Mouse (Mus musculus): ENCODE data around the gene 4930556J24Rik.
"Not testable (repeated sequence)": the region's sequence is repeated elsewhere in the genome, so short reads cannot be mapped to it uniquely, and the experiment has no call there.

Gene 4930556J24Rik

DNA sequence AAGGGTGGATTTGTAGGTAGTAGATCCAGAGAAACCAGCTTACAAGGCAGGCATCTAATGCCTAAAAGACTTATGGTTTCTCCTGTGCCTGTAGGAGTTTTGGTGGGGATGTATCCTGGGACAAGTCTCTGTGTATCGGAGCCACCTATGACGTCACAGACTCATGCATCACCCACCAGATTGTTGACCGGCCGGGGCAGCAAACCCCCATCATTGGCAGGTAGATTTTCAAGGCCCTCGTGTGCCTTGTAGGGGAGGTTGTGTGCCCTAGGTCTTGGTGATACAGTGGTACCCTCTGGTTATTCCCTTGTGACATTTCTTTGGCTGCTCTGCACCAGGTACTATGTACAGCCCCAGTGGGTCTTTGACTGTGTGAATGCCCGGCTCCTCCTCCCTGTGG lies at the start of gene 4930556J24Rik:
4930556J24Rik (minus strand) TSS at position 101 of the 400 bp plus-strand sequence.
- no peak for DNase-seq (ENCODE audit: low read depth, low spot score)

DNA sequence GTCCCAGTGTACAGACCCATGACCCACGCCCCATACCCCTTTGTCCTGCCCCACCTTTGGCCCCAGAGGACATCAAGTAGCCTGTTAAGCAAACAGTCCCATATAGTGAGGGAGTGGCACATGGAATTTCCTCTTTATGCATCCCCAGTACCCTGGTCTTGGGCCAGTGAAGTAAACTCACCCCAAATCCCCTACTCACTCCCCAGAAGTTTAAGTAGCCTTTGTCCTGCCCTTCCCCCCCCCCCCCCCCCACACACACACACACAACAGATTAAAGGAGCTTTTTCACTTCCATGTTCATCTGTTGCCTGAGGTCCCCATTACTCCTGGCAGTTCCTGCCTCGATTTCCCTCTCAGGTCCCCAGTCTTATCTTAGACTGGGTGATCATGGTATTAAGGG lies 46.7 kb upstream of the 4930556J24Rik start:
- no peak for DNase-seq (ENCODE audit: low read depth, low spot score)

DNA sequence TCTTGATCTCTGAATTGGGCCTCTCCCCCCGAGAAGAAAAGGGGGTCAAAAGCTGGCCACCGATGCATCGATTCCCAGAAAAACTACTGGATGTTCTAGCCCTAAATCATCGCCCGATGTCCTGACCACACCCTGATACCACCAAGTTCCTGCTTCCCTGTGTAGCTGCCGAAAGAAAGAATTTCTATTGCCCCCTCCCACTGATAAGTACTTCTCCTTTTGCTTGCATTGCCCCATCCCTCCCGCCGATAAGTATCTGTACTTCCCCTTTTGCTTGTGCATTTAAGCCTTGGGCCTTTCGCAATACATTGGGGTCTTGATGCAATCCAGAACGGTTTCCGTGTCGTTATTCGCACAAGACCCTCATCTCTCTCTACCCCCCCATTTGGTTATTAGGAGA lies 45.5 kb upstream of the 4930556J24Rik start:
- DNase-seq (ENCODE audit: low read depth, low spot score) = not testable (repeated sequence)

DNA sequence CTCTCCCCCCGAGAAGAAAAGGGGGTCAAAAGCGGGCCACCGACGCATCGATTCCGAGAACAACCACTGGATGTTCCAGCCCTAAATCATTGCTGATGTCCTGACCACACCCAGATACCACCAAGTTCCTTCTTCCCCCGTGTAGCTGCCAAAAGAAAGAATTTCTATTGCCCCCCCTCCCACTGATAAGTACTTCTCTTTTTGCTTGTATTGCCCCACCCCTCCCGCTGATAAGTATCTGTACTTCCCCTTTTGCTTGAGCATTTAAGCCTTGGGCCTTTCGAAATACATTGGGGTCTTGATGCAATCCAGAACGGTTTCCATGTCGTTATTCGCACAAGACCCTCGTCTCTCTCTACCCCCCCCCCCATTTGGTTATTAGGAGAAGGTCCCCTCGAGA lies 39.2 kb upstream of the 4930556J24Rik start:
- DNase-seq (ENCODE audit: low read depth, low spot score) = not testable (repeated sequence)

DNA sequence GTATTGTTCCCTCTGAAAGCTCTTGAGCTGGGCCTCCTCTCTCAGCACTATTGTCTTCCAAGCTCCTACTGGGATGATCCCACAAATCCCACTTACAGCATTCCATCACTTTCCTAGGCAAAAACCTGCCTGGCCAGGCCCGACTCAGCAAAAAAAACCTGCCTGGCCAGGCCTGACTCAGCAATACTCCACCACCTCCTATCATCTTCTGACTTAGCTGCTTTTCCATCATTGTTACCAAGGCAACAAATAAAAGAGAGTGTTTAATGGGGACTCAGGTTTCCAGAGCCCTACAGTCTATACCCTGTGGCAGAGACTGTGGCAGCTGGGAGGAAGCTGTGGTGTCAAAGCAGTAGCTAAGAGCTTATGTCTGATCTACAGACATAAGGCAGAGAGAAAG lies 36.0 kb upstream of the 4930556J24Rik start:
- no peak for DNase-seq (ENCODE audit: low read depth, low spot score)

DNA sequence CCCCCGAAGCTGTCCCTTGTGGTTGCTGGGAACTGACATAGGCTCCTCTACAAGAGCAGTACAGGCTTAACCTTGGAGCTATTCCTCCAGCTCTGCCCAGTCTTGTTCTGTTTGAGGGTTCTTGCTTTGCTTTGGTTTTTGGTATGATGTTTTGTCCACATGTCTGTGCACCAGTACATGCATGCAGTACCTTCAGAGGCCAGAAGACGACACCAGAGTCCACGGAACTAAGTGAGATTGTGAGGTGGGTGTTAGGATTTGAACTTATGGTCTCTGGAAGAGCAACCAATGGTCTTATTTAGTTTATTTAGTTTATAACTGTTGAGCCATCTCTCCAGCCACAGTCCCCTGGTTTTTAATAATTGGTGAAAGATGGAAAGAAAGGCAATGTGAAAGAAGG lies 29.9 kb upstream of the 4930556J24Rik start:
- no peak for DNase-seq (ENCODE audit: low read depth, low spot score)

DNA sequence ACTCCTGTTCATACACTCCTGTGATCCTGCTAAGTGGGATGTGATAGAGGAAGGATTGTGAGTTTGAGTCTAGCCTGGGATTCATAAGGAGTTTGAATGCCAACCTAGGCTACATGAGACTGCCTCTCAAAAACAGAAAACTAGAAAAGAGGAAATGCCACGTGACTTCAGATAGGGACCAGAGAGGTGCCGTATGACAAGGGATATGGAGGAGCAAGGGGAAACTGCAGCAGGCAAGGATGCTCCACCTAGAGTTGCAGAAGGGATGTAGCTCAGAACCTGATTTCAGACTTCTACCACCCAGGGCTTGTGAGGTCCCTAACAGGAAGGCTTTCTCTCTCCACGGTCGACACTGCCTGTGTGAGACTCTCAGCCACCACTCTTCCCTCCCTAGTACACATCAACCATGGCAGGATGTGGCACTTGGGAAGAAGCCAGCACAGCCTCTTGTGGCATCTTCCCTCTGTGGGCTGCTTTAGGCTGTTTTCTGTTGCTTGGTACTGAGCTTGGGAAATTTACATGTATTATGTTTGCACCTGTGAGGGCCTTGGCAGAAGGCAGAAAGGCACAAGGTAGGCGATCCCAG lies 28.7 kb upstream of the 4930556J24Rik start:
- DNase-seq (ENCODE audit: low read depth, low spot score) = no peak

DNA sequence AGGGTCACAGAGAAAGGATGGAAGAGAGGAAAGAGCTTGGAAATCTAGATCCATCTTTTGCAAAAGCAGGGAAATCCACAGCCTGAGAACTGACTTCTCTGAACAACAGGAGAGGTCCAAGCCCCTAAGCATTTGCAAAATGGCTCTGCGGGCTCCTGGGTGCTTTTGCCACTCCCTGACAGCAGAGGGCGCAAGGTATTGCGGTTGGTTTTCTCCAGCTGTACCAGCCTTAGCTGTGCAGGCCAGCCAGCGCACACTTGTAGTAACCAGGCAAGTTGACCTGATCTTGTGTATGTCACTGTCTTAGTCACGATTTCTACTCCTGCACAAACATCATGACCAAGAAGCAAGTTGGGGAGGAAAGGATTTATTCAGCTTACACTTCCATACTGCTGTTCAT lies 25.0 kb upstream of the 4930556J24Rik start:
- peak; percentile 4 for DNase-seq (ENCODE audit: low read depth, low spot score)

DNA sequence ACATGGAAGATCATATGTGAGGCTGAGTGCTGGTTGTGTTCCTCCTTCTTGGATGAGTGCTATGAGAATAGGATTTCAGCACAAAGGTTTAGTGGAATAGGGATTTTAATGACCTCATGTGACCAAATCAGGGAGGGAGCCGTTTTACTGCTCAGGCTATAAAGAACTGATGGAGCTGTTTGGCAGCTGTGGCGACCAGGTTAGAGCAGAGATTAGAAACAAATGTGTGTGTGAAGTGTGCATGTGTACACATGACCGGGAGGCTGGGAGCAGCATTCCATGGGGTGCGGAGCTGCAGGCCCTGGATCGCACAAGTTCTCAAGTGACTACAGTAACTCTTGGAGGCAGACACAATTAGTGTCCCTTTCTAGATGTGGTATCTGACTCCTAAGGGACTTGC lies 23.0 kb upstream of the 4930556J24Rik start:
- DNase-seq (ENCODE audit: low read depth, low spot score) = no peak

DNA sequence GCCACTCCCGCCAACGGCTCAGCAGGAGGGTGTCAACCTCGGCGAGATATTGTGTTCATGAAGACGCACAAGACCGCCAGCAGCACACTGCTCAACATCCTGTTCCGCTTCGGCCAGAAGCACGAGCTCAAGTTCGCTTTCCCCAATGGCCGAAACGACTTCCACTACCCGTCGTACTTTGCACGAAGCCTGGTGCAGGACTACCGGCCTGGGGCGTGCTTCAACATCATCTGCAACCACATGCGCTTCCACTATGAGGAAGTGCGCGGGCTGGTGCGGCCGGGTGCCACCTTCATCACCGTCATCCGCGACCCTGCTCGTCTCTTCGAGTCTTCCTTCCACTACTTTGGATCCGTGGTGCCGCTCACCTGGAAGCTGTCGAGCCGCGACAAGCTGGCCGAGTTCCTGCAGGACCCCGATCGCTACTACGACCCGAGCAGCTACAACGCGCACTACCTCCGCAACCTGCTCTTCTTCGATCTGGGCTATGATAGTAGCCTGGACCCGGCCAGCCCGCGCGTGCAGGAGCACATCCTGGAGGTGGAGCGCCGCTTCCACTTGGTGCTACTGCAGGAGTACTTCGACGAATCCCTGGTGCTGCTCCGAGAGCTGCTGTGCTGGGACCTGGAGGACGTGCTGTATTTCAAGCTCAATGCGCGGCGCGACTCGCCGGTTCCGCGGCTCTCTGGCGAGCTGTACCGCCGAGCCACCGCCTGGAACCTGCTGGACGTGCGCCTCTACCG lies 21.6 kb upstream of the 4930556J24Rik start:
- no peak for DNase-seq (ENCODE audit: low read depth, low spot score)

DNA sequence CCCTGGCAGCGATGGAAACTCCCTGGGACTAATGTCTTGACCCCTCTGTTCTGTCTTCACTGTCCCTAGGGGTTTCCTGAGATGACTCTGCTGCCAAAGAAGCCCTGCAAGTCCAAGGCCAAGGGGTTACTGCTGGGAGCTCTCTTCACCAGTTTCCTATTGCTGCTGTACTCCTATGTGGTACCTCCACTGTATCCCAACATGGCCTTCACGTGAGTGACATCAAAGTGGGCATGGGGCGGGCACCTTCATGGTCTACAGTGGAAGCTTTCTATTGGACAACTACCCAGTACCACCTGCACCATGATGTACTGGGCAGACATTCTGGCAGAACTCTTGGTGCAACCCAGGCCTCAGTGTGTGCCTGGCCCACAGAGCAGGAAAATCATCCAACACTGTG lies 20.3 kb upstream of the 4930556J24Rik start:
- DNase-seq (ENCODE audit: low read depth, low spot score) = no peak

DNA sequence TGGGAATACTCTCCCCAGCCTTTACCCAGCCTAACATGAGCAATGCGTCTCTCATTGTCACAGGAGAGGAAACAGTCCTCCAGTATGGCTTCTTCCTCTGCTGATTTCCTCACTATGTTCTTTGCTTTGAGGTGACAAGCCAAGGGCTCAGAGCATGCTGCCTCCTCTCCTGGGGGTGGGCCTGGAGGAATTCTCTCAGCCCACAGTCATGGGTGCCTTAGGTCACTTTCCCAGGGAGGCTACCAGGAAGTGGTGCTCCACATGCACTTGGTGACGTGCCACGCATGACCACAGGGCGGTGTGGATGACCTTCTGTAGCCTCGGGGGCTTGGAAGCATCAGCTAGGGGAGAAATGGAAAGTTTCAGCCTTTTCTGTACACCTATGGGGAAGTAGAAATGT lies 18.9 kb upstream of the 4930556J24Rik start:
- no peak for DNase-seq (ENCODE audit: low read depth, low spot score)

DNA sequence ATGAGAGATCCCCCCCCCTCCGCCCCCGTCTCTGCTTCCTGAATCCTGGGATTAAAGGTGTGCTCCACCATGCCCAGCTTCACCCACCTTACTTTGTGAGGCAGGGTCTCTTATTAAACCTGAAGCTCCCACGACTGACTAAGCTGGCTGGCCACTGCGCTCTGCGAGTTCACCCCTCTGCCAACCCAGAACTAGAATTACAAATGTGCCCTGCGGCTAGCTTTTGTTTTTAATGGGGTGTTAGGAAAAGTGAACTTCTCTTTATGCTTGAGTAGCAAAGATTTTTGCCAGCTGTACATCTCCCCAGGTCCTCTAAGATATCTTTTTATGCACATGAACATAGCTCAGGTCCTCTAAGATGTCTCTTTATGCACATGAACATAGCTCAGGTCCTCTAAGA lies 17.3 kb upstream of the 4930556J24Rik start:
- DNase-seq (ENCODE audit: low read depth, low spot score) = no peak

DNA sequence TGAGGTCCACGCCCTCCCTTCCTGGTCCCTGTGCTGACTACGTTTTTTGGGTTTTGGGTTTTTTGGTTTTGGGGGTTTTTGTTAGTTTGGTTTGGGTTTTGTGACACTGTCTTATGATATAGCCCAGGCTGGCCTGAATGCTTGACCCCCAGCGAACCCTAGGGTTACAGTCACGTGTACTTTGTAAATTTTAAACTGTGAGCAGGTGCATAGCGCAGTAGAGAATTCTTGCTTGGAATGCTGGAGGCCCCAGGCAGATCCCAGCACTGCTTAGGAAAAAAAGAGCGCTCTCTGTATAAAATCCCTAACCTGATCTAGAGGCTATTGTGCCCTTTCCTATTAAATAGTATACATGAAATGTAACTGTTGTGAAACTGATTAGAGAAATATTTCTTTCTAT lies 16.6 kb upstream of the 4930556J24Rik start:
- no peak for DNase-seq (ENCODE audit: low read depth, low spot score)

DNA sequence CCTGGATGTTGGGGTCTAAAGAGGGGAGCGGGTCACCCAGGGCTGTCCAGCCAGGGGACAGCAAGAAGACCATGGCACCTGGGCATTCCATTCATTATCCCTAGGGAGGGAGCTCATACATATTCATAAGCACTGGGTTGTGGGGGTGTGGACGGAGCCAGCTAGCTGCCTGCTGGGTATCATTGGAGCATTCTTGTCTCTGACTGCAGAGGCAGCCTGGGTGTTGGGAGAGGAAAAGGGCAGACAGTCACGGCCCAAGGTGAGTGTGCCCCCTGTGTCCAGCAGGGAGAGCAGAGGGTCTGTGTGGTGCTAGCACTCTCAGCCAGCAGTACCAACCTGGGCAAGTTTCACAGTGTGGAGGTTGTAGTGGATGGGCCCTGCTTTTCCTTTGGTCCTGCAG lies 13.2 kb upstream of the 4930556J24Rik start:
- no peak for DNase-seq (ENCODE audit: low read depth, low spot score)

DNA sequence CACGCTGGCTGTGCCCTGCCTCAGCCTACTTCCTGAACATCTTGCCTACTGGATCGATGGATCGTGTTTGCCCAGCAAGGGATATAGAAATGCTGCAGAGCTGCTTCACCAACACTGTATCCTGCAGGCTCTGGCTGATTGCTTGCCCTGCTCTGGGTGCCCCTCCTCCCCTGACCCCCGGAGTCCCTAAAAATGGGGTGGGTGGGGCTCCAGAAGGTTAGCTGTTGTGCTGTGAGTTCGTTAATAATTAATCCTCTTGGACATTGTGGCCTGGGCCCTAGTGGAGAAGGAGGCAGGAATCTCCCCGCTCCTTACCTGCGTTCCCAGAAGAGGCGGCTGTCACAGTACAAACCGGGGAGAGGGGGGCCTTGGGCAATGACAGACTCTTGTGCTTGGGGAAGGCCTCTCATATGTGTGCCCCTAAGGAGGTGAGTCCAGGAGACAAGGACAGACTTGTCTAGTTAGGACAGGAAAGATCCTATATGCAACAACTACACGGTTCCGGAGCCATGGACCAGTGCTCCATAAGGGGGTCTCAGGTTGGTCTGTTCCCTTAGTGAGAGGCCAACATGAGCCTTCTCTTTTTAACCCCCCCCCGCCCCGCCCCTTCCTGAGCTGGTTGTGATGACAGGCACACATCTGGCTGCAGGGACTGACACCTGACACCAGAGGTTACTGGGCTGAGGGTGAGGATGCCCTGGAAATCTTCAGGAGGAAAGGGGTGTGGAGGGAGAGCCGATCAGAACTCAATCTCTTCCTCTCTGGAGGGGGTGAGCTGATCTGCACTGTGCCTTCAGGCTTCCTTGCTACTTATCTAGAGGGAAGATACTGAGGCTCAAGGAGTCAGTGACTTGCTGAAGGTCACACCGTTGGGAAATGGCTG lies 7.5 kb upstream of the 4930556J24Rik start:
- DNase-seq (ENCODE audit: low read depth, low spot score) = no peak

DNA sequence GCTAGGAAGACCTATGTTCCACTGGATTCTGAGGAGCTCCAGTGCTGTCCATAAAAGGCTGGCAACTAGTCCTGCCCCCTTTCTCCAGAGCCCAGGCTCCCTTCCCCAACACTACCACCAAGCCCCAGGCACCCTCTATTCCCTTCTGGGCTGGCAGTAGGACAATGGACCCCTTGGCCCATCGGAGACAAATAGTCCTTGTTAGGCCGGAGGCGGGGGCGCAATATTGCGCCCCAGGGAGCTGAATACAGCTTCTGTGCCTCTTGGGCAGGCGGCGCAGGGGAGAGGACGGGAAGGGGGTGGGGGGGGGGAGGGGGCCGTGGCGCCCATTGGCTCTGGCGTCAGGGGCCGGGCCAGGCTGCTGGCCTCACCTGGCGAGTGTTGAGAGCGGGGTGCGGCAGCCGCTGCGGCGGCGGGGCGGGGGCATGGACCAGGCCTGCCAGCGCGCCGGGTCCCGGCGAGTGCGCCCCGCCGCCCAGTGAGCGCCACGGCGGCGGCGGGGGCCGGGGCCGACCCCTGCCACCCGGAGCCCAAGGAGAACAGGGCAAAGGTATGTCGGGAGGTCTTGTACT lies 6.8 kb upstream of the 4930556J24Rik start, which contains the start of gene Gal3st1:
Gal3st1 (plus strand) TSS at position 346 of the 572 bp plus-strand sequence.
- DNase-seq (ENCODE audit: low read depth, low spot score) = no peak

DNA sequence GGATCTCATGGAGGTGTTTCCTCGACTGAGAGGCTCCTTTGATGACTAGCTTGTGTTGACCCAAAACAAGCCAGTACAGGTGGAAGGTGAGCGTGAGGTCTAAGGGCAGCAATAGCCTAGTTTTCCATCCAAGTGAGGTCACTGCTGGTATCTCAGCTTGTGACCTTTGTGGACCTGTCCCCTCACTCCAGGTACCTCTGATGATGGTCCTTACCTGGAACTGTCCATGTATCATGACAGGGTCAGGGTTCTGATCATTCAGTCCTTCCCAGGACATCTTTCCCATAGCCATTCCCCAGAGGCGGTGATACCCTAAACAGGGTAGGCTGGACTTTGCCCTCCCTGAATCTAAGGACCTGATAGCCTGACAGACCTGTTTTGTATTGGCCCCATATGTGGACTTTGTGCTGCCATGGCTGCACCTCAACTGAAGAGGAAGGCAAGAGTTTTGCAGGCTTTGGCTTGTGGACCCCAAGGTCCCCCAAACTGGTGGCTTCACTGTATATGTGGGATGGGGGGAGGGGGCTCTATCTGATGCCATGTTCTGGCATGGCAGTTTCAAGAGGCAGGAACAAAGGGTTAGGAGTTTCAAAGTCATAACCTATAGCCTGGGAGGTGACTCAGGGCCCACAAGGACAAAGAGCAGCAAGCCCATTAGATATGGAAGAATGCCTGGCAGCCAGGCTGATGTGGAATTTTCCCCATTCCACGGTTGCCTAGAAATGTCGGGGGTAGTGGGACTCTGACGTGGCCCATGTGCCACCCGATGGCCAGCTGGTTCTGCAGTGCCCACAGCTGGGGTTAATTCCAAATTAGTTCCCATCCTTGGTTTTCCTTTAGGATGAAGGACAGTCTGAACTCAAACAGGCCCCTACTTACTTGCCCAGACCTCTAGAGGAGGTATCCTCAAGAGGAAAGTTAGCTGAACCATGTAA lies 6.0 kb upstream of the 4930556J24Rik start:
- DNase-seq (ENCODE audit: low read depth, low spot score) = no peak

DNA sequence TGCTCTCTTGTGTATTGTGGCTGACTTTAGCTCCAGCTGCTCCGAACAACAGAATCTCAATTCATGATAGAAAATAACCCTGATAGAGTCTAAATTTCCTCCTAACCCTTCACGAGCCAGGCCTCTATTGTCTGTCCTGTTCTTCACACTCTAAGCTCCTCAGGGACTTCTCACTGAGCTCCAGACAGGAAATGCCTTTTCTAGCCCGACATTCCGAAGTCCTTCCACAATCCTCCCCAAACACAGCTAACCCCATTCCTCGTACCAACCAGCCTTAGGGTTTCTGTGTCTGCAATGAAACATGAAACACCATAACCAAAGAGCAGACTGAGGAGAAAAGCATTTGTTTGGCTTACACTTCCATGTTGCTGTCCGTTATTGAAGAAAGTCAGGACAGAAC lies 5.0 kb upstream of the 4930556J24Rik start:
- no peak for DNase-seq (ENCODE audit: low read depth, low spot score)

DNA sequence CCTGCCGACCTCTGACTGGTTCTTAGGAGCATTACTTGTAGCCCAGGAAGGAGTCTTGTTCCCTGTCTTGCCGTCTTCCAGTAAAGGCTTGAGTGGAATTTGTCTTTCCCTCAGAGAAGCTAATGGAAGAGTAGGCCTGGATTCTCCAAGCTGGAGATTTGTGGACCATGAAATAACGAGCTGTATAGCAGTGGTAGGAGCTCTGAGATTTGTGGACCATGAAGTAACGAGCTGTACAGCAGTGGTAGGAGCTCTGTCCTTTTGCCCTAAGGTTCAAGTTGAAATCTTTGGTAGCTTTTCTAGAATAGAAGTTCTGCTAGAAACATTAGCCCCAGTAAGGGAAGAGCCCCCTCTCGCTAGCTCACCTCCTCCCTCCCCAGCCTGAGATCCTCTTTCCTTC lies 1.8 kb upstream of the 4930556J24Rik start:
- no peak for DNase-seq (ENCODE audit: low read depth, low spot score)

DNA sequence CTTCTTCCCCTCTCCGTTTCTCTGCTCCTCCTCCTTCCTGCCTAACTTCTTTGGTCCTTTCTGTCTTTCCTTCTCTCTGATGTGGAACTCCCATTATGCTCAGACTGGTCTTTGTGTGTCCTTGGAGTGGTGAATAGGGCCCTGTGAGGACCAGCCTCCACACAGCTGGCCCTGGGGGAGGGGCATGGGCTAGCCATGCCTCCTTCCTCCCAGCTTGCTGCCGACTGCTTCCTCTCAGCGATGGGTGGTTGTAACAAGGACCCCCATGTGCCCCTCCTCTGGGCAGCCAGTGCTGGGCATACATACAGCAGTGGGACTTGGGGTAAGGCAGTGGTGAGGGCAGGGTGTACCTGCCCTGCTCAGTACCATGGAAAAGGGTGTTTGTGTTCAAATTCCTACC lies 2.3 kb downstream of the 4930556J24Rik start:
- no peak for DNase-seq (ENCODE audit: low read depth, low spot score)

All from c-Kit-negative CD71-positive TER-119-positive erythroid progenitor cells, embryonic 14.5 days (primary cell).